27 mouse cellular contexts compared by ENCODE assay signal in the genomic region with DNA sequence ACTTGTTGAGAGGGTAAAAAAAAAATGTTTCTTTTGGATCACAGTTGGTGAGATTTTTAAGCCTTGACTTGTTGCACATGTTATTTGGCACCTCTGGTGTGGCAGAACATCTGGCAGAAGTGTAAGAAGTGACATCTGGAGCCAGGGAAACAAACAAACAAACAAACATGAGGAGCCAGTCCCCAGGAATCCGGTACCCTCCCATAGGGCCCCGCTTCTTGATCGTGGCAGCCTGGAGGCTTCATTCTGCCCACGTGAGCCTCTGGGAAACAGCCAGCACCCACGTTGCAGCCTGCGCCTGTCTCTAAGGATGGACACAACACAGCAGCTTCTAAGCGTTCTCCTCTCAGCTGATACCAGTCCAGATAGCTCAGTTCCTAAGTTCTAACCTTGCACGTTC.
DNase-seq lines count a peak whose midpoint lies in the region; ATAC-seq and TF ChIP-seq lines count a peak whose summit lies in the region.
"Had no signal": no experiment of that assay in that cellular context is flagged by ENCODE, and none has a peak within 500 bp of the region (broad histone marks: within the 10 kb centered on the region; RNA-seq: fewer than 3 reads in every experiment).

No protein-coding gene starts in this region.

- no peak for TF ChIP-seq POLR2A in lung, adult 2 months (IDR thresholded peaks at IDR 0.05; ENCODE audit: borderline replicate concordance, extremely low read depth, low read depth, low read length)

- H3K4me1 ChIP-seq in limb, embryonic 11.5 days (ENCODE audit: control insufficient read depth, insufficient read depth, low read length): no peaks in the 10 kb centered on the region; the same call in 1 of the 2 replicates
- H3K4me1 ChIP-seq in limb, embryonic 10.5 days: peaks cover 7% of the 10 kb centered on the region; the same call in 1 of the 2 replicates
- H3K4me1 ChIP-seq in lung, adult 2 months (ENCODE audit: control insufficient read depth, insufficient read depth, low read length): no peaks in the 10 kb centered on the region
- H3K4me1 ChIP-seq: embryonic facial prominence, embryonic 10.5 days; embryonic facial prominence, embryonic 13.5 days; forebrain, embryonic 12.5 days; forebrain, embryonic 15.5 days; hindbrain, embryonic 10.5 days had no signal

- H3K36me3 ChIP-seq in limb, embryonic 11.5 days (ENCODE audit: control insufficient read depth, insufficient read depth, low read length): no peaks in the 10 kb centered on the region
- no peaks in the 10 kb centered on the region for H3K36me3 ChIP-seq in limb, embryonic 10.5 days
- H3K36me3 ChIP-seq: embryonic facial prominence, embryonic 10.5 days; embryonic facial prominence, embryonic 13.5 days; forebrain, embryonic 12.5 days; forebrain, embryonic 15.5 days; heart, embryonic 12.5 days; heart, embryonic 15.5 days; hindbrain, embryonic 10.5 days; hindbrain, embryonic 13.5 days had no signal

- H3K27ac ChIP-seq in layer of hippocampus, adult 2 months: peak overlapping the region; percentile 32
- H3K27ac ChIP-seq in limb, embryonic 11.5 days (replicated peaks; ENCODE audit: low read depth, low read length): no peak overlapping the region
- H3K27ac ChIP-seq in limb, embryonic 10.5 days: no peak overlapping the region
- H3K27ac ChIP-seq: embryonic facial prominence, embryonic 10.5 days; embryonic facial prominence, embryonic 13.5 days; forebrain, embryonic 12.5 days; forebrain, embryonic 15.5 days; heart, embryonic 15.5 days; hindbrain, embryonic 10.5 days; hindbrain, embryonic 13.5 days had no signal

- no peaks in the 10 kb centered on the region for H3K27me3 ChIP-seq in limb, embryonic 11.5 days (ENCODE audit: control insufficient read depth, insufficient read depth, low read length)
- no peaks in the 10 kb centered on the region for H3K27me3 ChIP-seq in limb, embryonic 10.5 days (ENCODE audit: low read depth, poor library complexity, severe bottlenecking)
- H3K27me3 ChIP-seq: embryonic facial prominence, embryonic 13.5 days; forebrain, embryonic 12.5 days; forebrain, embryonic 15.5 days; heart, embryonic 12.5 days; heart, embryonic 15.5 days had no signal

- WGBS in limb, embryonic 11.5 days: 72% methylated on average over 8 of the region's 8 CpGs
- 73% methylated on average over 8 of the region's 8 CpGs for WGBS in limb, embryonic 10.5 days
- 54% methylated on average over 8 of the region's 8 CpGs for WGBS in lung, adult 2 months

- TF ChIP-seq CTCF in layer of hippocampus, adult 2 months (conservative IDR thresholded peaks at IDR 0.05): no peak
- TF ChIP-seq CTCF in lung, adult 2 months (IDR thresholded peaks at IDR 0.05; ENCODE audit: insufficient read depth, low read length): no peak

- H3K9me3 ChIP-seq in limb, embryonic 11.5 days (ENCODE audit: control insufficient read depth, low read length): no peaks in the 10 kb centered on the region
- H3K9me3 ChIP-seq in limb, embryonic 10.5 days (replicated peaks): no peaks in the 10 kb centered on the region
- H3K9me3 ChIP-seq: embryonic facial prominence, embryonic 10.5 days; embryonic facial prominence, embryonic 13.5 days; forebrain, embryonic 12.5 days; forebrain, embryonic 15.5 days; heart, embryonic 12.5 days; heart, embryonic 15.5 days; hindbrain, embryonic 10.5 days; hindbrain, embryonic 13.5 days had no signal

- H3K9ac ChIP-seq in limb, embryonic 11.5 days (ENCODE audit: low read length): no peak overlapping the region
- H3K9ac ChIP-seq: embryonic facial prominence, embryonic 13.5 days; forebrain, embryonic 12.5 days; forebrain, embryonic 15.5 days; heart, embryonic 12.5 days; heart, embryonic 15.5 days; hindbrain, embryonic 13.5 days had no signal

- ATAC-seq in frontal cortex, adult (ENCODE audit: low TSS enrichment): peak; percentile 49
- ATAC-seq in limb, embryonic 11.5 days (ENCODE audit: insufficient number of reproducible peaks, low FRiP score, low TSS enrichment, low read depth): no peak
- ATAC-seq: activated CD4-positive, CD25-positive, alpha-beta regulatory T cell, adult 4 months; forebrain, embryonic 15.5 days; hindbrain, embryonic 16.5 days had no signal

- no peak overlapping the region for H3K4me3 ChIP-seq in layer of hippocampus, adult 2 months
- no peak overlapping the region for H3K4me3 ChIP-seq in limb, embryonic 11.5 days (ENCODE audit: low read depth, low read length)
- no peak overlapping the region for H3K4me3 ChIP-seq in limb, embryonic 10.5 days
- H3K4me3 ChIP-seq in lung, adult 2 months (replicated peaks; ENCODE audit: extremely low read depth, low read depth, low read length): no peak overlapping the region
- H3K4me3 ChIP-seq: embryonic facial prominence, embryonic 10.5 days; embryonic facial prominence, embryonic 13.5 days; erythroblast, embryonic 14.5 days; forebrain, embryonic 12.5 days; forebrain, embryonic 15.5 days; heart, embryonic 12.5 days; heart, embryonic 15.5 days; hindbrain, embryonic 10.5 days; hindbrain, embryonic 13.5 days had no signal

- H3K4me2 ChIP-seq in limb, embryonic 11.5 days (ENCODE audit: low read depth, severe bottlenecking): no peak overlapping the region
- H3K4me2 ChIP-seq: embryonic facial prominence, embryonic 13.5 days; forebrain, embryonic 12.5 days; forebrain, embryonic 15.5 days; heart, embryonic 12.5 days; heart, embryonic 15.5 days; hindbrain, embryonic 13.5 days had no signal

- DNase-seq in frontal cortex, postnatal 14 days (ENCODE audit: low spot score in 2 of 2): no peak
- no peak for DNase-seq in layer of hippocampus, adult 2 months (ENCODE audit: low spot score in 2 of 2)
- no peak for DNase-seq in layer of hippocampus, adult 9-10 months (ENCODE audit: low spot score)
- peak; percentile 18 for DNase-seq in limb, embryonic 11.5 days (ENCODE audit: low spot score)
- DNase-seq in limb, embryonic 10.5 days (ENCODE audit: low spot score): no peak
- peak; percentile 65 for DNase-seq in adipocyte (ENCODE audit: low spot score)
- no peak for DNase-seq in lung, adult 2 months
- DNase-seq: adrenal gland, postnatal 10 days; cerebellum, adult 11-12 months; cerebellum, adult 8-10 months; cerebellum, postnatal 10 days; embryo, embryonic 11 days; gastrocnemius, postnatal 36 days; heart, postnatal 10 days; heart, postnatal 36 days had no signal

Comparison
In these comparisons a context has a peak if more than half of its experiments do, and no peak if none do; other contexts are left out.
1. DNase-seq: peak in limb, embryonic 11.5 days (single experiment) and adipocyte (single experiment); none in frontal cortex, postnatal 14 days (0 of 2), layer of hippocampus, adult 2 months (0 of 2), layer of hippocampus, adult 9-10 months (single experiment), limb, embryonic 10.5 days (single experiment) and lung, adult 2 months (single experiment).